Mouse (Mus musculus) thymus, adult 2 months (tissue): ENCODE measurements around the gene Itpkb. TPM values are rescaled to one million over a fixed set of nuclear protein-coding genes. Genes with fewer than 3 reads are reported as not detected.
A peak's percentile ranks its signal among the peaks of the same experiment; 100 is the strongest.

ENCODE experiments used
- DNase-seq: peaks from one replicate; pipeline ENCODE4 v3.0.0; 2021
- H3K27ac ChIP-seq: fragments of 200-500 bp; 2 replicates; pipeline ENCODE4 v1.5.1; 2012; ENCODE audit warnings: low read length, control low read depth; ENCODE audit not compliant: control insufficient read depth, insufficient read depth
- H3K27me3 ChIP-seq: fragments of 200-500 bp; 2 replicates; pipeline ENCODE4 v1.6.1; 2012; ENCODE audit warnings: mild to moderate bottlenecking, low read length, moderate library complexity, mixed read lengths; ENCODE audit not compliant: control insufficient read depth, insufficient read depth
- H3K36me3 ChIP-seq: fragments of 200-500 bp; 2 replicates; pipeline ENCODE4 v1.6.1; 2012; ENCODE audit warnings: mild to moderate bottlenecking, low read length, moderate library complexity; ENCODE audit not compliant: control insufficient read depth, insufficient read depth
- H3K4me1 ChIP-seq: fragments of 200-500 bp; replicated peaks from 2 replicates; pipeline ENCODE4 v1.6.1; 2012; ENCODE audit warnings: low read length; ENCODE audit not compliant: control insufficient read depth, insufficient read depth
- H3K4me3 ChIP-seq: fragments of 200-500 bp; 2 replicates; pipeline ENCODE4 v1.5.1; 2012; ENCODE audit warnings: mild to moderate bottlenecking, low read length, control low read depth, moderate library complexity; ENCODE audit not compliant: control insufficient read depth, insufficient read depth
- CTCF ChIP-seq: fragments of 200-500 bp; IDR thresholded peaks from 2 replicates; pipeline ENCODE4 v1.5.1; 2012; ENCODE audit warnings: mild to moderate bottlenecking, control low read depth, low read length, moderate library complexity, borderline replicate concordance; ENCODE audit not compliant: control insufficient read depth, poor library complexity, insufficient read depth; ENCODE audit errors: extremely low read depth
- POLR2A ChIP-seq: fragments of 200-500 bp; IDR thresholded peaks from 2 replicates; pipeline ENCODE4 v1.6.1; 2012; ENCODE audit warnings: mild to moderate bottlenecking, low read length, control low read depth, moderate library complexity; ENCODE audit not compliant: control insufficient read depth, poor library complexity, insufficient read depth; ENCODE audit errors: extremely low read depth
- WGBS: fragments of 180-500 bp; shearing (Covaris S2); methylation state at CpG from one replicate; pipeline ENCODE4 v1.1.7; 2018; 5-methylcytosine and 5-hydroxymethylcytosine counted together
- polyA plus RNA-seq: library from polyadenylated mRNA; depleted of rRNA; stranded (reverse); fragments of >200 nt; gene quantifications from 2 replicates; pipeline ENCODE4 v1.2.3, GENCODE M21; 2012

The Itpkb gene
- polyA plus RNA-seq, 1 experiment = 69.0 TPM

GRCm38 (mm10) chr1:180421165-180421909 lies 91.1 kb downstream of the Itpkb start:
- TF ChIP-seq POLR2A (no peak), CTCF (no peak)
- DNase-seq = no peak
- peaks cover 11% of the 10 kb centered on the region for H3K4me1 ChIP-seq
- no peaks in the 10 kb centered on the region for H3K27me3 ChIP-seq
- peaks cover 66% of the 10 kb centered on the region for H3K36me3 ChIP-seq
- no peak overlapping the region for H3K27ac ChIP-seq
- WGBS = 94% methylated on average over 25 of the region's 25 CpGs
- no peak overlapping the region for H3K4me3 ChIP-seq

DNA sequence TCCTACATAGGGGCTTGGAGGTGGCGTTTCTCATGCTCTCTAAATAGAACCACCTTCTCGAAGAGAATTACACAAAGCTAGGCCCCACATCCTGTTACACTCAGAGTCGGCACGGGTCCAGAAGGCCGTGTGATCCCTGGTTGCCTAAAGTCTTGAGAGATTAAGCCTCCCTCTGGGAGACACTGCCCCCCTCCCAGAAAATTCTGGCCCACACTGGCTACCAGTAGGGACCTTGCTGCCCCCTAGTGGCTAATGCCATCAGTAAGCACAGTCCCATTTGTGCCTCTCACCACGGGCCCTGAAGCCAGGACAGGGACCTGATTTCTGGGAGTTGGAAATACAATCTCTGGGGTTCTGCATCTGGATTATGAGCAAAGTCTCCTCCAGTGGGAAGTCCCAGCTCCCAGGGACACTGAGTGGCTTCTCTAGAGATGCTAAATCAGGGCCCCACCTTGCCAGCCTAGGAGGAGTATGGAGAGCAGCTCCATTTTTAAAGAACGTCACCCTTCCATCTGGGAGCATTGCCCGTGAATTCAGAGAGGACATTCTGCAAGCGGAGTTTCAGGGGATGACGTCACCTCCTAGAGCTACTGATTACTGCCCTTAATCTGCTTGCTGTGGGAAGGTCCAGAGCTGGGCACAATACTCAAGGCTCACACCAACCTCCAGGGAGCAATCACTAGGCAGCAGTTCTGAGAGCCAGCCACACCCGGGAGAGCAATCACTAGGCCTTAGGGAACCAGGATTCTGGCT lies 92.0 kb downstream of the Itpkb start:
- H3K27ac ChIP-seq = no peak overlapping the region
- TF ChIP-seq POLR2A (no peak), CTCF (peak; percentile 87; the same call in 1 of the 2 replicates)
- no peak overlapping the region for H3K4me3 ChIP-seq
- peak; percentile 59 for DNase-seq
- H3K4me1 ChIP-seq = peaks cover 11% of the 10 kb centered on the region
- peaks cover 59% of the 10 kb centered on the region for H3K36me3 ChIP-seq
- 63% methylated on average over 11 of the region's 11 CpGs for WGBS
- no peaks in the 10 kb centered on the region for H3K27me3 ChIP-seq

DNA sequence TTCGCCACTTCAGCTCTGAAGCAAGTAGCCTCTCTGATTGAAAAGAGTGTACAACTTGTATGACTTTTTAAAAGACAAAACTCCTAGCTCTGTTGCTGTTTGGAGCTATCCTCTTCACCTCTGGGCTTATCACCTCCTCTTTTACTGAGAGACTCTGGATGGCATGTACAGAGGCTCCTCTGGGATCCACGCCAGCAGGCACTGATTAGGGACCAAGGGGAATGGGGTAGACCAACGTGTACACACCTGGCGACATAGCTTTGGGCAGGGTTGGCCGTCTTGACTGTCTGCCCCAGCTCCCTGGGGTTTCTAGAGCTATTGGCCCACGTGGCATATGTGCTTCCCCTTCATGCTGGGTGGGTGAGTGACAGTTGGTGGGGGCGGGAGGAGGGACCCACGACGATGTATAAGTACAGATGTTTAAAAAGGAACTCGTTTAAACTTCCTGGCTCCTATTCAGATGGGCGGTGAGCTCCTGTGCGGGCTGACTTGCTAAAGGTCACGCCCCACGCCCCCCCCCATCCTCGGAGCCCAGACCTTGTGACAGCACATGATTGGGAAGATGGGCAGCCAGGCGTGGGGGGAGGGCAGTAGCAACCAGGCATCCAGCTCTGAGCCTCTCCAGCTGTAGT lies 92.8 kb downstream of the Itpkb start:
- peaks cover 51% of the 10 kb centered on the region for H3K36me3 ChIP-seq
- H3K4me1 ChIP-seq = peaks cover 11% of the 10 kb centered on the region
- H3K4me3 ChIP-seq = no peak overlapping the region
- 27% methylated on average over 16 of the region's 16 CpGs for WGBS
- H3K27me3 ChIP-seq = no peaks in the 10 kb centered on the region
- no peak overlapping the region for H3K27ac ChIP-seq
- TF ChIP-seq POLR2A (no peak), CTCF (no peak)
- no peak for DNase-seq

DNA sequence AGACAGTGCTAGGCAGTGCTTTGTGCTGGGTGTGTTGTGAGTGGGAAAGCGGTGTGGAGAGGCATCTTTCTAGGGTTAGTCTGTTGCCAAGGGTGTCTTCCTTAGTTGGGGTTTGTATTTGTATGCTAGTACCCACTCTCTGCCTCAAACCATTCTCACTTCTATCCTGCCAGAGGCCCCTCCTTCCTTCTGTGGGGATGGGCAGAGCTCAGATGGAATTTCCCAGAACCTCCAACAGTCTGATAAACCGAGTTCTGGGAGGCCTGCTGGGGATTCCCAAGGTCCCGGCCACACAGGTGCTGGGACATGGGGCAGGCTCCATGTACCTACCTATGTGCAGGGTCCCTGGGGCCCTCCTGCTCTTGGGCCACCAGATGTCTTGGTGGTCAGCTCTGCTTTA lies 93.6 kb downstream of the Itpkb start:
- Histone ChIP-seq H3K27me3 (no peaks in the 10 kb centered on the region), H3K36me3 (peaks cover 43% of the 10 kb centered on the region), H3K4me1 (peaks cover 11% of the 10 kb centered on the region), H3K4me3 (no peak overlapping the region), H3K27ac (no peak overlapping the region)
- TF ChIP-seq CTCF (no peak), POLR2A (no peak)
- WGBS = 91% methylated on average over 3 of the region's 3 CpGs
- DNase-seq = no peak

GRCm38 (mm10) chr1:180426405-180426804 lies 96.1 kb downstream of the Itpkb start:
- Histone ChIP-seq H3K36me3 (peaks cover 21% of the 10 kb centered on the region), H3K4me1 (peaks cover 11% of the 10 kb centered on the region), H3K4me3 (no peak overlapping the region), H3K27ac (no peak overlapping the region), H3K27me3 (no peaks in the 10 kb centered on the region)
- no peak for DNase-seq
- 94% methylated on average over 6 of the region's 6 CpGs for WGBS
- no peak for TF ChIP-seq POLR2A
- no peak for TF ChIP-seq CTCF

- Histone ChIP-seq H3K4me3 (no peak overlapping the region), H3K27ac (no peak overlapping the region), H3K27me3 (no peaks in the 10 kb centered on the region), H3K36me3 (peaks cover 10% of the 10 kb centered on the region), H3K4me1 (peaks cover 9% of the 10 kb centered on the region)
- no peak for TF ChIP-seq POLR2A
- no peak for TF ChIP-seq CTCF
- WGBS = 54% methylated on average over 10 of the region's 10 CpGs
- no peak for DNase-seq
Observed at GRCm38 (mm10) chr1:180427685-180428084, 97.4 kb downstream of the Itpkb start.
